Mouse (Mus musculus): ENCODE data around the gene Tescl.

- TF ChIP-seq EP300 (IDR thresholded peaks at IDR 0.05; ENCODE audit: low read depth) (no peak), CTCF (IDR thresholded peaks at IDR 0.05; ENCODE audit: low read depth) (no peak)
Observed at GRCm38 (mm10) chr7:24287670-24288069, 46.1 kb downstream of the Tescl start.
